Mouse (Mus musculus): Measurements from ENCODE around the gene Igflr1.

Igflr1 gene

GRCm38 (mm10) chr7:30612654-30613402 is 47.6 kb downstream of the Igflr1 start, which contains the start of gene Upk1a:
Gene Upk1a (minus strand): TSS chr7:30612847.
- DNase-seq (ENCODE audit: extremely low spot score, low spot score): no peak

- DNase-seq (ENCODE audit: extremely low spot score, low spot score): peak; percentile 65
Measured at GRCm38 (mm10) chr7:30613529-30614112, 48.4 kb downstream of the Igflr1 start.

GRCm38 (mm10) chr7:30614454-30614853 is 49.2 kb downstream of the Igflr1 start:
- no peak for DNase-seq (ENCODE audit: extremely low spot score, low spot score)

- DNase-seq (ENCODE audit: extremely low spot score, low spot score): no peak
Measured at GRCm38 (mm10) chr7:30615049-30615760, 50.0 kb downstream of the Igflr1 start.

Data from neural tube, embryonic 10.5 days (tissue).